Mouse (Mus musculus): ENCODE data around the gene Cfap52. TPM values are rescaled to one million over a fixed set of nuclear protein-coding genes. Genes with fewer than 3 reads are reported as not detected.

Gene Cfap52
- total RNA-seq, 1 experiment from 2014 or later: not detected

- no peak for ATAC-seq (replicated peaks; ENCODE audit: low read depth, poor library complexity, severe bottlenecking)
Observed at GRCm38 (mm10) chr11:67932156-67932555, 33.3 kb downstream of the Cfap52 start.

DNA sequence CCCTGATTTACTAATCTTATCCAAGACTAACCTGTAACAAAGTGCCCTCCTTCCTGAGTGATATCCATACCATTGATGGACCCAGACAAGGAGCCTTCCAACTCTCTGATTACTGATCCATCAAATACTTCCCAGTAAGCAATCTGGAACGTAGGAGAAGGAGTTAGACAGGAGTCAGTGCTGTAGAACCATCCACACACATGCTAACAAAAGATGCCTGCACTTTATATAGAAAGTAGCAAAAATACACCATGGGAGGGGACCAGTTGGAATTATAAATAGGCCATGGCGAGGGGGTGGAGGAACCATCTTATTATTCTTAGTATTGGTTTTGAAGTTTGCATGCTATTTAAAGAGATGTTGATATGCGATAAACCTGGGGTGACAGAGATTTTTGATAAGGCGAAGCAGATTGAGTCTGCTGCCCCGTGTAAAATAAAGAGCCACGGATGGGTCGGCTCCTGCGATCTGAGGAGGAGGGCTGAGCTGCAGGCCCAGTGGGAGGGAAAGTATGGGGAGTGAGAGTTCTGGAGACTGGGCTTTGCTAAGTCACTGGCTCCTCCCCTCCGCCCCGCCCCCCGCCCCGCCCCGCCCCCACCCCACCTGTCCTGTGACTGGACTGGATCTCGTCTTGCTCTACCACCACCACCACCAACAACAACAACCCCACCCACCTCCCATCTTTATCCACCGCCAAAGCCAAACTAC is 38.9 kb downstream of the Cfap52 start:
- ATAC-seq (replicated peaks; ENCODE audit: low read depth, poor library complexity, severe bottlenecking): no peak

GRCm38 (mm10) chr11:67925000-67925399 is 40.5 kb downstream of the Cfap52 start:
- ATAC-seq (replicated peaks; ENCODE audit: low read depth, poor library complexity, severe bottlenecking): no peak

GRCm38 (mm10) chr11:67923720-67924119 is 41.7 kb downstream of the Cfap52 start:
- no peak for ATAC-seq (replicated peaks; ENCODE audit: low read depth, poor library complexity, severe bottlenecking)

DNA sequence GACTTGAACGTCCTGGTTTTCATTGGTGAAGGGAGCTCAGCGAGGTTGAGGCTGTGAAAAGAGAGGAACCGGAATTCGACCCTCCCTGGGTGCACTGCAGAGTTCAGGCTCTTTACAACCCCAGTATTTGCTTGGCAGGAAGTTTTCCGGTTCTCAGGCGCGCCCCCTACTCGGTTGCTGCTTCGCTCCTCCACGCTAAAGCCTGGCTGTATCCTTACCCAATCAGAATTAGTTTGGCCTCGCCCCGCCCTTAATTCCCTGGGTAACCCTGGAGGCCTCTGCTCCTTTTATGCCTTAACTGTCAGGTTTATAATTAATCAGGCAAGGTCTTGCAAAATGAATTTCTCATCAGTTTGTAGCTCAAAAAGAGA is 42.7 kb downstream of the Cfap52 start:
- peak; percentile 86 for ATAC-seq (replicated peaks; ENCODE audit: low read depth, poor library complexity, severe bottlenecking)

- ATAC-seq (replicated peaks; ENCODE audit: low read depth, poor library complexity, severe bottlenecking): no peak
Observed at GRCm38 (mm10) chr11:67921827-67922754, 43.4 kb downstream of the Cfap52 start, which contains the start of gene Usp43. Gene Usp43 (minus strand): TSS chr11:67922153.

GRCm38 (mm10) chr11:67921091-67921826 is 44.2 kb downstream of the Cfap52 start:
- peak; percentile 52 for ATAC-seq (replicated peaks; ENCODE audit: low read depth, poor library complexity, severe bottlenecking)

DNA sequence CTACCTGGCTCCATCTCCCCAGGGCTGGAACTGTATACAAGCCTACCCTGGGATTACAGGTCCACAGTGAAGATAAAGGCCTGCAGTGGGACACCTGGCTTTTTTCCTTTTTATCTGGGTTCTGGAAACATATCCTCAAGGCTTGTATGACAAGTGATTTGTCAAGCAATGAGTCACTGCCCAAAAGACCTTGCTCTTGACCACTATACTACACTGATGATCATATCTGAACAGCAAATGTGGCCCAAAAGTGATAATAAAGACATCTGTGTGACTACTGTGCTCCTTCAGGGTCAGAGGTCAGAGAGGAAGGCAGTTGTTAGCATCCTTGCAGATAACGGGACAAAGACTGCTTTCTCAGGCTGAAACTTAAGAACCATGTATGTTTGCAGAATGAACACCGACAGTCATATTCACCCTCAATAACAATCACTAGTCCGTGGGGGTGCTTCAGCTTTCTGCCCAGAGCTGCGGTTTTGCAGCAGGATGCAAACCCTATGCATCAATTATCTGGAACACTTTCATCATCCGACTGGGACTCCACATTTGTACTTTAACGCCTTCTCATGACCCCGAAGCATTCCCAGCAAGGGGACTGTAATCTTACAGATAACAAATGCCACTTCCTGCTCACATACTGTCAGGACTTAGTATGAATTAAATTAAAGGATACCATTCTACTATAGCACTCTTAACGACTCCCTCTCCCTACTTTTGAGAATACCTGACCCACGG is 45.1 kb downstream of the Cfap52 start:
- no peak for ATAC-seq (replicated peaks; ENCODE audit: low read depth, poor library complexity, severe bottlenecking)

DNA sequence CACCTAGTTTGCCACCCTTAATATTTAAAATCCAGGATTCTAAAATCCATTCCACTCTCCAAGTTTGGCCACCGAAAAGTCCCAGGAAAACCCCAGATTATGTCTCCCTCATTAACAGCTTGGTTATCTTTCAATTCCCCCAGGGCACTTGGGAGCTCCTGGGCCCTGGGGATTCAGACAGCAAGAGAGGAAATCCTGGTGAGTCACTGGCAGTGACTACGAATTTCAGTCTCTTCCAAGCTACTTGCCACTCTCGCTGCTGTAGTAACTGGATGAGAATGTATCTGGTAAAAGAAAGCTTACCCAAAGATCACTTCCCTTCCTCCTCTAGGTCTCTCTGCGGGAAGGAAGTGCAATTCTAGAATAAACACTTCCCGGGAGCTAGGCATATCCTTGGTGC is 45.9 kb downstream of the Cfap52 start:
- no peak for ATAC-seq (replicated peaks; ENCODE audit: low read depth, poor library complexity, severe bottlenecking)

- no peak for ATAC-seq (replicated peaks; ENCODE audit: low read depth, poor library complexity, severe bottlenecking)
Observed at GRCm38 (mm10) chr11:67917126-67917525, 48.3 kb downstream of the Cfap52 start.

DNA sequence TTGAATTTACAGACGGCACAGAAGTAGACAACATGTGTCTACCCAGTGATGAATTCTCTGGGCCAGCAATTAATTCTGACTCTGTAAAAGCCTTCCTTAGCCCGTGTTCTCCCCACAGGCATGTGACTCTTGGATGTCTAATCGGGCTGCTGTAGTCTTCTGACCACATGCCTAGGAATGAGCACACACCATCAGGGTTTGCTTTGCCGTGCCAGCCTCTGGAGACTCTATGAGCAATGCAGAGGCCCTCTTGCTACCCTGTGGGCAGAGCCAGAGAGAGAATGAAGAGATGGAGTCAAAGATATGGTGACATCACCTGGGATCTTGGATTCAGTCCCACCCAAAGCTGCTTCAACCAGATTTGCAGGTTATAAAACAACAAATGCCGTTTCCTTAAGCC is 54.4 kb downstream of the Cfap52 start:
- ATAC-seq (replicated peaks; ENCODE audit: low read depth, poor library complexity, severe bottlenecking): no peak

- ATAC-seq (replicated peaks; ENCODE audit: low read depth, poor library complexity, severe bottlenecking): no peak
Observed at GRCm38 (mm10) chr11:67903756-67904155, 61.7 kb downstream of the Cfap52 start.

- peak; percentile 82 for ATAC-seq (replicated peaks; ENCODE audit: low read depth, poor library complexity, severe bottlenecking)
Observed at GRCm38 (mm10) chr11:67897064-67897560, 68.3 kb downstream of the Cfap52 start.

GRCm38 (mm10) chr11:67895641-67896040 is 69.8 kb downstream of the Cfap52 start:
- ATAC-seq (replicated peaks; ENCODE audit: low read depth, poor library complexity, severe bottlenecking): no peak

DNA sequence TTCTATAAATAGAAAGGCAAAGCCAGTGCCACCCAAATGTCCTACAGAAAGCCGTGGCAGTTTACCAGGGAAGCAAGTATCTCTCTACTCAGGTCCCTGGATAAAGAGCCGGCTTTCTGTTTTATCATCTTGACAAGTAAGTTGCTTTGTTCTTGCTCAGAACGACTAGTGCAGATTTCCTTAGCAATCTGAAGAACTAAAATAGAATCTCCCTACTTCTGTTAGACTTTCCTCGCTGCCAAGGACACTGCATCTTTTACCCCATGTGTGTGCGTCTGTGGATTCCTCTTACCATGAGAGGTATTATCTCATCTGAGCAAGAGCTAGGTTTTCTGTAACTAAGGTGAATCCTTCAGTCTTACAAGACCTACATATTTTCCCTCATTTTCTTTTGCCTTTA is 76.9 kb downstream of the Cfap52 start:
- ATAC-seq (replicated peaks; ENCODE audit: low read depth, poor library complexity, severe bottlenecking): no peak

DNA sequence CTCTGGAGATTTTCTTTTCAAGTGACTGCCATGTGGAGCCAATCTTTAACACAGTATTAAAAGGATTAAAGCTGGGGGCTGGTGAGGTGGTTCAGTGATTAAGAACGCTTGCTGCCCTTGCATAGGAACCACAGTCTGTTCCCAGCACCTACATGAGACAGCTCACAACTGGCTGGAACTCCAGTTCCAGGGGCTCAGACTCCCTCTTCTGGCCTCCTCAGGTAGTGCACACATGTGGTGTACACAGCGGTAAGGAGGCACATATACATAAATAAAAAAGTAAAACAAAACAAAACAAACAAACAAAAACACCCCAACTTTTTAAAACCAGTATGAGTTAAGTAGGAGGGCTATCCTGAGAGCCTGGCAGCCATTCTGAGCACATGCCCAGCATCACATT is 79.5 kb downstream of the Cfap52 start:
- no peak for ATAC-seq (replicated peaks; ENCODE audit: low read depth, poor library complexity, severe bottlenecking)
